Mouse (Mus musculus) liver, postnatal 0 days (tissue): ENCODE results near the gene Fam57a.

Experiments
- CTCF ChIP-seq: sonication (generic); IDR thresholded peaks from 2 replicates; pipeline ENCODE4 v1.5.1; 2016; ENCODE audit warnings: antibody characterized with exemption, low read depth
- EP300 ChIP-seq: IDR thresholded peaks from 2 replicates; pipeline ENCODE4 v1.6.1; 2016; ENCODE audit warnings: antibody characterized with exemption, low read depth, mild to moderate bottlenecking

- TF ChIP-seq EP300, result no peak
- no peak for TF ChIP-seq CTCF
These were observed 83.3 kb downstream of the Fam57a start for GRCm38 (mm10) chr11:76262611-76263351.
